Mouse (Mus musculus): ENCODE measurements around the gene Cinp.

The Cinp gene

GRCm38 (mm10) chr12:110835182-110835581 is 53.8 kb downstream of the Cinp start:
- in situ Hi-C loops (cut with MboI), result no loop called here

- in situ Hi-C loops (cut with MboI), result no loop called here
Measured at GRCm38 (mm10) chr12:110830293-110831024, 58.5 kb downstream of the Cinp start.

GRCm38 (mm10) chr12:110828908-110829307 is 60.0 kb downstream of the Cinp start:
- in situ Hi-C loops (cut with MboI), result no loop called here
